Mouse (Mus musculus) MEL (cell line): ENCODE results near the gene Pcca. TPM values are rescaled to one million over a fixed set of nuclear protein-coding genes. Genes with fewer than 3 reads are reported as not detected.

Source experiments
- DNase-seq: peaks from one replicate; pipeline ENCODE4 v3.0.0; 2011; ENCODE audit warnings: low read depth, low spot score
- H3K27ac ChIP-seq: 2 replicates; pipeline ENCODE4 v1.5.1; 2012; ENCODE audit warnings: low read depth, mild to moderate bottlenecking, control low read depth, low read length, moderate library complexity; ENCODE audit not compliant: control insufficient read depth
- H3K27me3 ChIP-seq, 2 experiments: fragments of 150-350 bp in 1 of 2; sonication (generic) in 1 of 2; 2 replicates each; pipeline ENCODE4 v1.6.1; 2012; ENCODE audit warnings: low read length in 2 of 2, mild to moderate bottlenecking in 2 of 2, improper control_type of control experiment in 1 of 2, moderate library complexity in 1 of 2; ENCODE audit not compliant: insufficient read depth in 2 of 2, control insufficient read depth in 1 of 2
- H3K36me3 ChIP-seq, 2 experiments: 2 replicates each; pipeline ENCODE4 v1.6.1; 2012 to 2014; ENCODE audit warnings: low read length in 2 of 2, improper control_type of control experiment in 1 of 2, inconsistent platforms in 1 of 2, mild to moderate bottlenecking in 1 of 2; ENCODE audit not compliant: insufficient read depth in 2 of 2, control insufficient read depth in 1 of 2
- H3K4me1 ChIP-seq, 2 experiments: fragments of 150-350 bp in 1 of 2; sonication (generic) in 1 of 2; 2 replicates each; pipeline ENCODE4 v1.6.1; 2012; ENCODE audit warnings: low read length in 2 of 2, improper control_type of control experiment in 1 of 2, mild to moderate bottlenecking in 1 of 2; ENCODE audit not compliant: insufficient read depth in 2 of 2, control insufficient read depth in 1 of 2
- H3K4me3 ChIP-seq, 2 experiments: fragments of 150-350 bp in 1 of 2; sonication (generic) in 1 of 2; 2 replicates each; pipeline ENCODE4 v1.5.1; 2012; ENCODE audit warnings: low read depth in 2 of 2, low read length in 2 of 2, mild to moderate bottlenecking in 2 of 2, moderate library complexity in 2 of 2, control low read depth in 1 of 2, improper control_type of control experiment in 1 of 2; ENCODE audit not compliant: control insufficient read depth in 1 of 2, insufficient read depth in 1 of 2
- H3K79me2 ChIP-seq: 2 replicates; pipeline ENCODE4 v1.6.1; 2012; ENCODE audit warnings: mild to moderate bottlenecking, low read length, moderate library complexity; ENCODE audit not compliant: control insufficient read depth, poor library complexity, insufficient read depth
- H3K9ac ChIP-seq: 2 replicates; pipeline ENCODE4 v1.6.1; 2012; ENCODE audit warnings: low read depth, mild to moderate bottlenecking, control low read depth, low read length, moderate library complexity; ENCODE audit not compliant: control insufficient read depth, poor library complexity, severe bottlenecking
- H3K9me3 ChIP-seq: fragments of 150-350 bp; sonication (generic); replicated peaks from 2 replicates; pipeline ENCODE4 v1.6.1; 2012; ENCODE audit warnings: mild to moderate bottlenecking, low read length, improper control_type of control experiment, moderate library complexity; ENCODE audit not compliant: insufficient read depth
- CTCF ChIP-seq, 3 experiments: IDR thresholded peaks in 2 of 3; conservative IDR thresholded peaks in 1 of 3; 2 replicates each; pipeline ENCODE4 v1.5.1; 2011 to 2012; ENCODE audit warnings: low read length in 3 of 3, low read depth in 2 of 3, mild to moderate bottlenecking in 2 of 3, improper control_type of control experiment in 1 of 3, inconsistent platforms in 1 of 3, mixed read lengths in 1 of 3, moderate library complexity in 1 of 3; ENCODE audit not compliant: control insufficient read depth in 1 of 3, insufficient read depth in 1 of 3, poor library complexity in 1 of 3, severe bottlenecking in 1 of 3
- ETS1 ChIP-seq: IDR thresholded peaks from 2 replicates; pipeline ENCODE4 v1.6.1; 2012; ENCODE audit warnings: low read depth, mild to moderate bottlenecking, inconsistent platforms, low read length, improper control_type of control experiment, moderate library complexity
- HCFC1 ChIP-seq: IDR thresholded peaks from 2 replicates; pipeline ENCODE4 v1.6.1; 2012; ENCODE audit warnings: low read depth, mild to moderate bottlenecking, inconsistent platforms, low read length, improper control_type of control experiment, moderate library complexity
- JUND ChIP-seq: IDR thresholded peaks from 2 replicates; pipeline ENCODE4 v1.6.1; 2011; ENCODE audit warnings: low read depth, mild to moderate bottlenecking, improper control_type of control experiment, low read length
- KAT2A ChIP-seq: conservative IDR thresholded peaks from 2 replicates; pipeline ENCODE4 v1.6.1; 2012; ENCODE audit warnings: low read depth, low read length, improper control_type of control experiment, inconsistent platforms
- MAX ChIP-seq: IDR thresholded peaks from 2 replicates; pipeline ENCODE4 v1.6.1; 2011; ENCODE audit warnings: low read length, improper control_type of control experiment
- MEF2A ChIP-seq: IDR thresholded peaks from 2 replicates; pipeline ENCODE4 v1.6.1; 2014; ENCODE audit warnings: low read depth, mild to moderate bottlenecking, inconsistent platforms, low read length, improper control_type of control experiment; ENCODE audit not compliant: poor library complexity, insufficient replicate concordance, severe bottlenecking; ENCODE audit errors: extremely low read depth
- MYB ChIP-seq: IDR thresholded peaks from 2 replicates; pipeline ENCODE4 v1.6.1; 2011; ENCODE audit warnings: mild to moderate bottlenecking, low read depth, low read length, improper control_type of control experiment
- MYC ChIP-seq: IDR thresholded peaks from 2 replicates; pipeline ENCODE4 v1.6.1; 2011; ENCODE audit warnings: low read depth, mild to moderate bottlenecking, low read length, improper control_type of control experiment, moderate library complexity
- NELFE ChIP-seq: IDR thresholded peaks from 2 replicates; pipeline ENCODE4 v1.6.1; 2011; ENCODE audit warnings: low read depth, low read length, improper control_type of control experiment
- RCOR1 ChIP-seq: IDR thresholded peaks from 2 replicates; pipeline ENCODE4 v1.6.1; 2012; ENCODE audit warnings: low read depth, mild to moderate bottlenecking, inconsistent platforms, low read length, improper control_type of control experiment
- SIN3A ChIP-seq: IDR thresholded peaks from 2 replicates; pipeline ENCODE4 v1.6.1; 2012; ENCODE audit warnings: low read length, improper control_type of control experiment, inconsistent platforms
- SMC3 ChIP-seq: IDR thresholded peaks from 2 replicates; pipeline ENCODE4 v1.6.1; 2011; ENCODE audit warnings: low read depth, low read length, improper control_type of control experiment
- TAL1 ChIP-seq: IDR thresholded peaks from 2 replicates; pipeline ENCODE4 v1.6.1; 2012; ENCODE audit warnings: mild to moderate bottlenecking, inconsistent platforms, low read length, moderate library complexity, mixed read lengths
- TBP ChIP-seq: IDR thresholded peaks from 2 replicates; pipeline ENCODE4 v1.8.0; 2011; ENCODE audit warnings: low read depth, low read length, improper control_type of control experiment
- TCF12 ChIP-seq: IDR thresholded peaks from 2 replicates; pipeline ENCODE4 v1.6.1; 2014; ENCODE audit warnings: low read depth, mild to moderate bottlenecking, inconsistent platforms, low read length, improper control_type of control experiment, moderate library complexity
- UBTF ChIP-seq: IDR thresholded peaks from 2 replicates; pipeline ENCODE4 v1.6.1; 2012; ENCODE audit warnings: low read depth, mild to moderate bottlenecking, inconsistent platforms, low read length, improper control_type of control experiment, moderate library complexity, borderline replicate concordance; ENCODE audit not compliant: insufficient read depth
- ZMIZ1 ChIP-seq: IDR thresholded peaks from 2 replicates; pipeline ENCODE4 v1.6.1; 2012; ENCODE audit warnings: low read depth, mild to moderate bottlenecking, inconsistent platforms, low read length, improper control_type of control experiment, moderate library complexity
- polyA plus RNA-seq, 2 experiments: library from polyadenylated mRNA; stranded (reverse) in 1 of 2; unstranded in 1 of 2; fragments of >175 nt in 1 of 2; fragments of >200 nt in 1 of 2; gene quantifications; 2 replicates each; pipeline versions ENCODE4 v1.2.1 to v1.2.4; 2012; ENCODE audit warnings: low replicate concordance in 2 of 2, low read depth in 1 of 2; ENCODE audit not compliant: insufficient read length in 2 of 2, insufficient read depth in 1 of 2, missing spikeins in 1 of 2
- total RNA-seq: library from RNA; depleted of rRNA; stranded (reverse); fragments of 300-350 nt; gene quantifications from 2 replicates; pipeline ENCODE4 v1.2.3, GENCODE M21; 2012

Pcca gene
- total and polyA plus RNA-seq, 3 experiments: 21.2 to 22.7 TPM; not detected in 1

GRCm38 (mm10) chr14:122909368-122910091 lies 375.4 kb downstream of the Pcca start:
- DNase-seq: no peak
- no peak for TF ChIP-seq MYC
- no peak for TF ChIP-seq TCF12
- TF ChIP-seq ZMIZ1: no peak
- TF ChIP-seq SIN3A: no peak
- no peak for TF ChIP-seq MEF2A
- no peak for TF ChIP-seq JUND
- TF ChIP-seq SMC3: no peak
- no peak for TF ChIP-seq ETS1
- TF ChIP-seq TBP: no peak
- TF ChIP-seq HCFC1: no peak
- TF ChIP-seq KAT2A: no peak
- no peak for TF ChIP-seq RCOR1
- no peak for TF ChIP-seq NELFE
- TF ChIP-seq MYB: no peak
- TF ChIP-seq MAX: no peak
- Histone ChIP-seq H3K4me1 (peaks cover 2 to 7% of the 10 kb centered on the region in 2 experiments; a peak in 3 of 4 replicates), H3K27ac (no peak overlapping the region), H3K79me2 (peaks cover 21% of the 10 kb centered on the region), H3K36me3 (peaks cover 2 to 22% of the 10 kb centered on the region in 2 experiments; a peak in 3 of 4 replicates), H3K9ac (no peak overlapping the region), H3K4me3 (no peak overlapping the region), H3K27me3 (no peaks in the 10 kb centered on the region), H3K9me3 (no peaks in the 10 kb centered on the region)

DNA sequence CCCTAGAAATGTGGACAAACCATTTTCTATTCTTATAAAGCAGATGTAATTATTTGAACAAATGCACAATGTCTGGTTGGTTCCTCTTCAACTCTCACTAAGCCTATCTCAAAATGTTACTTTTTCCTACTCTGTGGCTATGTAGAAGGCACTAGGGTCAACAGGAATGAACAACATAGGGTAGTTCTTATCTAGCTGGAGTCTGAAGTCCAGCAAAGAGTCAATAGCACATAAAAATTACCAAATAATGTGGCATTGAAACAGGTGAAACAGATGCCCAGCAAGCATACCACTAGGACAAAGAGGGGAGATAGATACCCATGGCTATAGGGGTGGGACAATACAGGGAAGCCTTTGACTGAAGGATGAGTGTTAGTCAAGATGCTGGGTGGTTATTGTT lies 377.1 kb downstream of the Pcca start:
- Histone ChIP-seq H3K9me3 (no peaks in the 10 kb centered on the region), H3K79me2 (peaks cover 20% of the 10 kb centered on the region), H3K4me3 (no peak overlapping the region), H3K27ac (no peak overlapping the region), H3K4me1 (peaks cover 2 to 7% of the 10 kb centered on the region in 2 experiments; a peak in 3 of 4 replicates), H3K36me3 (peaks cover 0 to 22% of the 10 kb centered on the region in 2 experiments; a peak in 2 of 4 replicates), H3K27me3 (no peaks in the 10 kb centered on the region), H3K9ac (no peak overlapping the region)
- TF ChIP-seq TAL1 (no peak), CTCF (IDR thresholded peaks at IDR 0.05 in 2 of 3, conservative IDR thresholded peaks at IDR 0.05 in 1 of 3; ENCODE audit: control insufficient read depth in 1 of 3, insufficient read depth in 1 of 3, low read depth in 2 of 3, low read length in 3 of 3, poor library complexity in 1 of 3, severe bottlenecking in 1 of 3) (no peak), TCF12 (no peak), HCFC1 (no peak), UBTF (no peak)
- no peak for DNase-seq
